Mouse (Mus musculus): ENCODE results near the gene Nr2f1.

DNA sequence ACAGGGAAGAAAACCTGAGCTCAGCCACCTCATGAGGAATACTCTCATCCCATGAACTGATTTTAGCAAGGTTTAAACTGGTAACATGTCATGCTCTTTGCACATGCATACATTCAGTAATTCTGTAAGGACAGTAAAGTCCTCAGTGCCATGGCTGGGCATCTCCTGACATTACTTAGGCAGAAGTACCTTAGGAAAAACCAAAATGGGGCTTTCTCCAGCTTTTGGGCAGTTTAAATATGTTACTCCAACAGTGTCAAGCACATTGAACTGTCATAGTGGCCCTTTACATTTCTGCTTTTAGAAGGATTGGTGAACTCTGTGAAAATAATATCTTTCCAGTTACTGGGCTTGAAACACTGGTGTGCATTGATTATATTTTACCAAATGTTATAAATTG is 34.6 kb downstream of the Nr2f1 start:
- TF ChIP-seq POLR2A (IDR thresholded peaks at IDR 0.05; ENCODE audit: low read depth, low read length) = no peak
- no peak for TF ChIP-seq CTCF (IDR thresholded peaks at IDR 0.05; ENCODE audit: extremely low read depth, insufficient read length, insufficient replicate concordance, low read depth, low read length)
